Mouse (Mus musculus): ENCODE data around the gene Snd1.

DNA sequence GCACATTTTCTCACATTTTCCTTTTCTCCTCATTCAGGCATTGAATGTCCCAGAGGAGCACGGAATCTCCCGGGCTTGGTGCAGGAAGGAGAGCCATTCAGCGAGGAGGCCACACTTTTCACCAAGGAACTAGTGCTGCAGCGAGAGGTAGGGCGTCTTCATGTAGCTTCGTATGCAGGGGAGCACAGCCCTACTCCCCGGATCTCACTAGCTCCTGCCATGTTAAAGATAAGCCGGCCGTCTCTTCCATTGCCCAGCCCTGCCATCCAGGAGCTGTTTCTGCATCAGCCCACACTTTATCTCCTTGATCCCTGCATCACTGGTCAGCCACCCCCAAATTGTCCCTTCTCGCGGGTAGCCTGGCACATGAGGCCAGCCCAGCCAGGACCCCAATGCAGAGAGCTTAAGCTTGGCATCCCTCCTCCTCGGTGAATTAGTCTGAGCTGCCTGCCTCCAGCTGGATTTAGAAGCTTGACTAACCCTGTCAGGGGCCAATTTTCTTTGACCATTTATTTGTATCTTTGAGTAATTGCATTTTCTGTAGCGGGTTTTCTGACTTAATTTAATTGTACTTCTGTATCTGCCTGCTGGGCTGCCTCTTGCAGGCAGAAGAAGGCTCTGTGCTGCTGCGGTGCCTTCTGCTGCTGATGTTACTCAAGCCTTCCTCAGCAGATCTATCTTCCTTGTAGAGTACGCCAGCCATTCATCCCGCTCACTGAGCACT, 321.0 kb downstream of the Snd1 start:
- no peak for TF ChIP-seq POLR2AphosphoS2 (IDR thresholded peaks at IDR 0.05; ENCODE audit: insufficient read length, low read depth)
- TF ChIP-seq POLR2A (IDR thresholded peaks at IDR 0.05; ENCODE audit: insufficient read length, low read depth), result no peak
- TF ChIP-seq TCF12 (IDR thresholded peaks at IDR 0.05; ENCODE audit: insufficient read depth, poor library complexity, severe bottlenecking), result no peak
- no peak for TF ChIP-seq MAX (IDR thresholded peaks at IDR 0.05; ENCODE audit: low read depth)
- no peak for TF ChIP-seq USF1 (IDR thresholded peaks at IDR 0.05; ENCODE audit: low read depth)

All from myocyte (in vitro differentiated cells).